Mouse (Mus musculus) heart, adult 8-10 months (tissue): Measurements from ENCODE around the gene Per1. TPM values are rescaled to one million over a fixed set of nuclear protein-coding genes. Genes with fewer than 3 reads are reported as not detected.

ENCODE experiments used
- DNase-seq: peaks from one replicate; pipeline ENCODE4 v3.0.0; 2022; ENCODE audit warnings: low spot score
- total RNA-seq, 4 experiments: library from RNA; stranded (reverse); gene quantifications; 2 replicates each; pipeline ENCODE4 v1.2.4; 2022

Per1 gene
- total RNA-seq, 4 experiments from 2014 or later, result 33.3 to 81.2 (median 48.5) TPM

GRCm38 (mm10) chr11:69114621-69115020 lies 19.6 kb downstream of the Per1 start:
- DNase-seq, result no peak

GRCm38 (mm10) chr11:69116843-69117242 lies 21.8 kb downstream of the Per1 start:
- no peak for DNase-seq

- peak; percentile 68 for DNase-seq
Measured at GRCm38 (mm10) chr11:69117737-69118695, 23.0 kb downstream of the Per1 start.

- DNase-seq, result peak; percentile 97
Measured at GRCm38 (mm10) chr11:69118765-69119164, 23.7 kb downstream of the Per1 start.

GRCm38 (mm10) chr11:69119446-69120155 lies 24.6 kb downstream of the Per1 start:
- DNase-seq, result no peak

GRCm38 (mm10) chr11:69120221-69121000 lies 25.4 kb downstream of the Per1 start, which contains the start of gene Hes7:
TSS of gene Hes7 (plus strand) at chr11:69120404.
- no peak for DNase-seq

- DNase-seq, result no peak
Measured at GRCm38 (mm10) chr11:69121001-69121740, 26.2 kb downstream of the Per1 start.

- DNase-seq, result peak; percentile 44
Measured at GRCm38 (mm10) chr11:69121741-69122335, 26.8 kb downstream of the Per1 start.

- DNase-seq, result peak; percentile 91
Measured at GRCm38 (mm10) chr11:69122336-69122951, 27.4 kb downstream of the Per1 start, which contains the start of gene 9130213A22Rik. TSS of gene 9130213A22Rik (minus strand) at chr11:69122589.

- peak; percentile 91 for DNase-seq
Measured at GRCm38 (mm10) chr11:69123056-69123692, 28.2 kb downstream of the Per1 start.

- DNase-seq, result peak; percentile 94
Measured at GRCm38 (mm10) chr11:69123693-69124497, 28.9 kb downstream of the Per1 start.

GRCm38 (mm10) chr11:69124498-69124847 lies 29.5 kb downstream of the Per1 start:
- DNase-seq, result peak; percentile 88

- peak; percentile 90 for DNase-seq
Measured at GRCm38 (mm10) chr11:69125041-69125851, 30.2 kb downstream of the Per1 start.

GRCm38 (mm10) chr11:69125852-69125918 lies 30.7 kb downstream of the Per1 start, which contains the start of gene Aloxe3:
TSS of gene Aloxe3 (plus strand) at chr11:69125896.
- DNase-seq, result no peak

- DNase-seq, result no peak
Measured at GRCm38 (mm10) chr11:69125919-69126705, 31.1 kb downstream of the Per1 start.

GRCm38 (mm10) chr11:69126706-69127095 lies 31.7 kb downstream of the Per1 start:
- DNase-seq, result no peak

- DNase-seq, result no peak
Measured at GRCm38 (mm10) chr11:69128426-69129122, 33.6 kb downstream of the Per1 start.
